In the genomic region with DNA sequence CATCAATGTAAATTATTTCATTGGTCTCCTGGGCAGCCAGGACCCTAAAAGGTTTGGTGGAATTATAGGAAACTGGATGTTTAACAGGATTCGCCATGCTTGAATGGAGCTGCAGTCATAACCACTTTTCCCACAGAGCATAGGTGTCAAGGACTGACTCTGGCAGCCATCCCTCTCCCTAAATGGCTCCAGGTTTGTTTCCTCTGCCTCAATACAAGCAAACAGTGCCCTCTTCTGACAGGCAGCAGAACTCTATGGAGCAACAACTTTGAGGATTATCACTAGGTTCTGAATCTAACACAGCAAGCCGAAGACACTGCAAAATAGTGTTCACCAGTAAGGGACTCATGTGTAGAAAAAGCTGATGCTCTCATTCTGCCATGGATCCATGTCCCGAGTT, we compare ENCODE assay signal across 9 mouse cellular contexts.
DNase-seq lines count a peak whose midpoint lies in the region; ATAC-seq and TF ChIP-seq lines count a peak whose summit lies in the region.
"Had no signal": no experiment of that assay in that cellular context is flagged by ENCODE, and none has a peak within 500 bp of the region (broad histone marks: within the 10 kb centered on the region; RNA-seq: fewer than 3 reads in every experiment).

No protein-coding gene starts in this region.

- no peaks in the 10 kb centered on the region; the same call in 1 of the 2 replicates for H3K27me3 ChIP-seq in liver, adult 2 months (ENCODE audit: control insufficient read depth, insufficient read depth, low read length)
- H3K27me3 ChIP-seq in liver, embryonic 11.5 days (replicated peaks; ENCODE audit: control insufficient read depth, insufficient read depth, low read length) = no peaks in the 10 kb centered on the region
- no peaks in the 10 kb centered on the region for H3K27me3 ChIP-seq in embryonic facial prominence, embryonic 14.5 days (replicated peaks; ENCODE audit: control insufficient read depth, insufficient read depth, low read length)
- no peaks in the 10 kb centered on the region for H3K27me3 ChIP-seq in hindbrain, postnatal 0 days (ENCODE audit: insufficient read depth, low read length)
- no peaks in the 10 kb centered on the region for H3K27me3 ChIP-seq in neural tube, embryonic 14.5 days (ENCODE audit: control insufficient read depth, insufficient read depth, low read length)
- H3K27me3 ChIP-seq: liver, embryonic 13.5 days had no signal

- no peak overlapping the region for H3K27ac ChIP-seq in liver, adult 2 months (replicated peaks; ENCODE audit: insufficient read depth, low read depth, low read length)
- H3K27ac ChIP-seq in liver, embryonic 11.5 days (ENCODE audit: low read depth, low read length) = no peak overlapping the region
- H3K27ac ChIP-seq in embryonic facial prominence, embryonic 14.5 days (replicated peaks; ENCODE audit: low read depth, low read length) = no peak overlapping the region
- H3K27ac ChIP-seq in hindbrain, postnatal 0 days = no peak overlapping the region
- H3K27ac ChIP-seq in neural tube, embryonic 14.5 days (ENCODE audit: low read depth, low read length) = no peak overlapping the region
- H3K27ac ChIP-seq: liver, embryonic 13.5 days had no signal

- 32% methylated on average over 3 of the region's 3 CpGs for WGBS in liver, adult 2 months
- WGBS in liver, embryonic 11.5 days = 58% methylated on average over 3 of the region's 3 CpGs
- 46% methylated on average over 3 of the region's 3 CpGs for WGBS in embryonic facial prominence, embryonic 14.5 days
- 59% methylated on average over 3 of the region's 3 CpGs for WGBS in hindbrain, postnatal 0 days
- 65% methylated on average over 3 of the region's 3 CpGs for WGBS in neural tube, embryonic 14.5 days

- intact Hi-C loops in left cerebral cortex, postnatal 14 days (cut with DNase I) = no loop called here

- no peak for TF ChIP-seq POLR2A in liver, adult 2 months (IDR thresholded peaks at IDR 0.05; ENCODE audit: extremely low read depth, insufficient read depth, low read length)

- no peak overlapping the region for H3K4me3 ChIP-seq in liver, adult 2 months (ENCODE audit: insufficient read depth, low read depth, low read length)
- no peak overlapping the region for H3K4me3 ChIP-seq in liver, embryonic 11.5 days (ENCODE audit: low read depth, low read length)
- H3K4me3 ChIP-seq in embryonic facial prominence, embryonic 14.5 days (ENCODE audit: low read depth, low read length) = no peak overlapping the region
- no peak overlapping the region for H3K4me3 ChIP-seq in hindbrain, postnatal 0 days (ENCODE audit: low read length)
- no peak overlapping the region for H3K4me3 ChIP-seq in neural tube, embryonic 14.5 days (ENCODE audit: low read depth, low read length)
- H3K4me3 ChIP-seq: liver, embryonic 13.5 days had no signal

- H3K9ac ChIP-seq in liver, adult 2 months (ENCODE audit: low read depth, low read length) = no peak overlapping the region
- no peak overlapping the region for H3K9ac ChIP-seq in liver, embryonic 11.5 days (ENCODE audit: low read depth, low read length)
- no peak overlapping the region for H3K9ac ChIP-seq in embryonic facial prominence, embryonic 14.5 days (ENCODE audit: low read depth, low read length)
- H3K9ac ChIP-seq in hindbrain, postnatal 0 days (replicated peaks; ENCODE audit: low read length) = no peak overlapping the region
- no peak overlapping the region for H3K9ac ChIP-seq in neural tube, embryonic 14.5 days (replicated peaks; ENCODE audit: low read depth, low read length)
- H3K9ac ChIP-seq: liver, embryonic 13.5 days had no signal

- DNase-seq in liver, adult 2 months (ENCODE audit: extremely low read depth, low read depth, low spot score) = peak; percentile 70
- DNase-seq in liver, embryonic 11.5 days (ENCODE audit: low spot score) = no peak
- DNase-seq in adrenal gland, postnatal 14 days = peak; percentile 74
- DNase-seq in embryonic facial prominence, embryonic 14.5 days (ENCODE audit: low spot score) = peak; percentile 78
- DNase-seq in hindbrain, postnatal 0 days (ENCODE audit: low spot score) = peak; percentile 77
- DNase-seq in left cerebral cortex, postnatal 14 days (ENCODE audit: low spot score in 2 of 2) = peak; percentile 39 to 57
- DNase-seq in spleen, postnatal 10 days (ENCODE audit: low spot score in 2 of 2) = no peak
- DNase-seq: liver, embryonic 13.5 days had no signal

- H3K36me3 ChIP-seq in liver, adult 2 months (ENCODE audit: control insufficient read depth, insufficient read depth, low read length) = no peaks in the 10 kb centered on the region
- H3K36me3 ChIP-seq in liver, embryonic 11.5 days (ENCODE audit: control insufficient read depth, insufficient read depth, low read length) = no peaks in the 10 kb centered on the region
- no peaks in the 10 kb centered on the region for H3K36me3 ChIP-seq in embryonic facial prominence, embryonic 14.5 days (ENCODE audit: control insufficient read depth, insufficient read depth, low read length)
- H3K36me3 ChIP-seq in hindbrain, postnatal 0 days (ENCODE audit: insufficient read depth, low read length) = no peaks in the 10 kb centered on the region
- no peaks in the 10 kb centered on the region for H3K36me3 ChIP-seq in neural tube, embryonic 14.5 days (ENCODE audit: control insufficient read depth, insufficient read depth, low read length)
- H3K36me3 ChIP-seq: liver, embryonic 13.5 days had no signal

- TF ChIP-seq CTCF in liver, adult 2 months (IDR thresholded peaks at IDR 0.05; ENCODE audit: low read depth, low read length) = peak; percentile 51
- peak; percentile 79 for TF ChIP-seq CTCF in hindbrain, postnatal 0 days (IDR thresholded peaks at IDR 0.05; ENCODE audit: low read depth)

- H3K4me1 ChIP-seq in liver, adult 2 months (ENCODE audit: control insufficient read depth, insufficient read depth, low read length) = no peaks in the 10 kb centered on the region
- no peaks in the 10 kb centered on the region for H3K4me1 ChIP-seq in liver, embryonic 11.5 days (replicated peaks; ENCODE audit: control insufficient read depth, insufficient read depth, low read length)
- H3K4me1 ChIP-seq in embryonic facial prominence, embryonic 14.5 days (ENCODE audit: control insufficient read depth, insufficient read depth, low read length) = no peaks in the 10 kb centered on the region
- no peaks in the 10 kb centered on the region for H3K4me1 ChIP-seq in hindbrain, postnatal 0 days (ENCODE audit: insufficient read depth, low read length)
- H3K4me1 ChIP-seq in neural tube, embryonic 14.5 days (ENCODE audit: control insufficient read depth, insufficient read depth, low read length) = no peaks in the 10 kb centered on the region
- H3K4me1 ChIP-seq: liver, embryonic 13.5 days had no signal

- ATAC-seq in liver, embryonic 11.5 days (replicated peaks; ENCODE audit: low FRiP score) = no peak
- peak; percentile 71 for ATAC-seq in embryonic facial prominence, embryonic 14.5 days (ENCODE audit: low read depth)
- peak; percentile 38 for ATAC-seq in hindbrain, postnatal 0 days
- ATAC-seq in neural tube, embryonic 14.5 days (ENCODE audit: low read depth) = peak; percentile 80

- no peaks in the 10 kb centered on the region for H3K79me2 ChIP-seq in liver, adult 2 months (ENCODE audit: control insufficient read depth, insufficient read depth, low read length)

- no peaks in the 10 kb centered on the region for H3K9me3 ChIP-seq in liver, embryonic 11.5 days (ENCODE audit: control insufficient read depth, low read length)
- no peaks in the 10 kb centered on the region for H3K9me3 ChIP-seq in embryonic facial prominence, embryonic 14.5 days (ENCODE audit: control insufficient read depth, low read length)
- no peaks in the 10 kb centered on the region for H3K9me3 ChIP-seq in hindbrain, postnatal 0 days (ENCODE audit: low read length)
- no peaks in the 10 kb centered on the region for H3K9me3 ChIP-seq in neural tube, embryonic 14.5 days (ENCODE audit: control insufficient read depth, low read length)
- H3K9me3 ChIP-seq: liver, embryonic 13.5 days had no signal

- no peak overlapping the region for H3K4me2 ChIP-seq in liver, embryonic 11.5 days
- H3K4me2 ChIP-seq in embryonic facial prominence, embryonic 14.5 days (ENCODE audit: low read depth, low read length) = no peak overlapping the region
- H3K4me2 ChIP-seq in hindbrain, postnatal 0 days (ENCODE audit: low read depth, low read length) = no peak overlapping the region
- no peak overlapping the region for H3K4me2 ChIP-seq in neural tube, embryonic 14.5 days (ENCODE audit: low read depth, low read length)
- H3K4me2 ChIP-seq: liver, embryonic 13.5 days had no signal

Comparison
In these comparisons a context has a peak if more than half of its experiments do, and no peak if none do; other contexts are left out.
1. DNase-seq: peak in liver, adult 2 months (single experiment), adrenal gland, postnatal 14 days (single experiment), embryonic facial prominence, embryonic 14.5 days (single experiment), hindbrain, postnatal 0 days (single experiment) and left cerebral cortex, postnatal 14 days (2 of 2); none in liver, embryonic 11.5 days (single experiment) and spleen, postnatal 10 days (0 of 2).